Mouse (Mus musculus) thymus, adult 2 months (tissue): ENCODE measurements around the gene BC030867. TPM values are rescaled to one million over a fixed set of nuclear protein-coding genes. Genes with fewer than 3 reads are reported as not detected.
"Not testable (repeated sequence)": the region's sequence is repeated elsewhere in the genome, so short reads cannot be mapped to it uniquely, and the experiment has no call there.

Experiments
- DNase-seq: peaks from one replicate; pipeline ENCODE4 v3.0.0; 2021
- H3K27ac ChIP-seq: fragments of 200-500 bp; 2 replicates; pipeline ENCODE4 v1.5.1; 2012; ENCODE audit warnings: low read length, control low read depth; ENCODE audit not compliant: control insufficient read depth, insufficient read depth
- H3K27me3 ChIP-seq: fragments of 200-500 bp; 2 replicates; pipeline ENCODE4 v1.6.1; 2012; ENCODE audit warnings: mild to moderate bottlenecking, low read length, moderate library complexity, mixed read lengths; ENCODE audit not compliant: control insufficient read depth, insufficient read depth
- H3K36me3 ChIP-seq: fragments of 200-500 bp; 2 replicates; pipeline ENCODE4 v1.6.1; 2012; ENCODE audit warnings: mild to moderate bottlenecking, low read length, moderate library complexity; ENCODE audit not compliant: control insufficient read depth, insufficient read depth
- H3K4me1 ChIP-seq: fragments of 200-500 bp; replicated peaks from 2 replicates; pipeline ENCODE4 v1.6.1; 2012; ENCODE audit warnings: low read length; ENCODE audit not compliant: control insufficient read depth, insufficient read depth
- H3K4me3 ChIP-seq: fragments of 200-500 bp; 2 replicates; pipeline ENCODE4 v1.5.1; 2012; ENCODE audit warnings: mild to moderate bottlenecking, low read length, control low read depth, moderate library complexity; ENCODE audit not compliant: control insufficient read depth, insufficient read depth
- CTCF ChIP-seq: fragments of 200-500 bp; IDR thresholded peaks from 2 replicates; pipeline ENCODE4 v1.5.1; 2012; ENCODE audit warnings: mild to moderate bottlenecking, control low read depth, low read length, moderate library complexity, borderline replicate concordance; ENCODE audit not compliant: control insufficient read depth, poor library complexity, insufficient read depth; ENCODE audit errors: extremely low read depth
- POLR2A ChIP-seq: fragments of 200-500 bp; IDR thresholded peaks from 2 replicates; pipeline ENCODE4 v1.6.1; 2012; ENCODE audit warnings: mild to moderate bottlenecking, low read length, control low read depth, moderate library complexity; ENCODE audit not compliant: control insufficient read depth, poor library complexity, insufficient read depth; ENCODE audit errors: extremely low read depth
- WGBS: fragments of 180-500 bp; shearing (Covaris S2); methylation state at CpG from one replicate; pipeline ENCODE4 v1.1.7; 2018; 5-methylcytosine and 5-hydroxymethylcytosine counted together
- polyA plus RNA-seq: library from polyadenylated mRNA; depleted of rRNA; stranded (reverse); fragments of >200 nt; gene quantifications from 2 replicates; pipeline ENCODE4 v1.2.3, GENCODE M21; 2012

Gene BC030867
- polyA plus RNA-seq, 1 experiment: 13.0 TPM

- no peak for TF ChIP-seq CTCF
- no peak for TF ChIP-seq POLR2A
- WGBS: 2% methylated on average over 33 of the region's 33 CpGs
These were observed 27.8 kb downstream of the BC030867 start for GRCm38 (mm10) chr11:102276411-102276915.

GRCm38 (mm10) chr11:102277754-102278153, 29.1 kb downstream of the BC030867 start:
- 82% methylated on average over 12 of the region's 12 CpGs for WGBS
- no peak overlapping the region for H3K27ac ChIP-seq
- H3K36me3 ChIP-seq: no peaks in the 10 kb centered on the region
- no peak for DNase-seq
- H3K27me3 ChIP-seq: no peaks in the 10 kb centered on the region
- no peak for TF ChIP-seq POLR2A
- no peak for TF ChIP-seq CTCF
- 0 out of 2 replicates have a peak, but pooled peaks cover 4% of the 10 kb centered on the region for H3K4me1 ChIP-seq
- H3K4me3 ChIP-seq: no peak overlapping the region

More at GRCm38 (mm10) chr11:102276411-102276915, 27.8 kb downstream of the BC030867 start:
- Histone ChIP-seq H3K4me3 (peak overlapping the region; percentile 5; the same call in 1 of the 2 replicates), H3K4me1 (0 out of 2 replicates have a peak, but pooled peaks cover 4% of the 10 kb centered on the region), H3K27ac (no peak overlapping the region), H3K27me3 (no peaks in the 10 kb centered on the region), H3K36me3 (no peaks in the 10 kb centered on the region)
- no peak for DNase-seq

GRCm38 (mm10) chr11:102279595-102279994, 30.9 kb downstream of the BC030867 start:
- no peaks in the 10 kb centered on the region for H3K27me3 ChIP-seq
- no peak for DNase-seq
- 0 out of 2 replicates have a peak, but pooled peaks cover 4% of the 10 kb centered on the region for H3K4me1 ChIP-seq
- no peaks in the 10 kb centered on the region for H3K36me3 ChIP-seq
- no peak overlapping the region for H3K27ac ChIP-seq
- H3K4me3 ChIP-seq: no peak overlapping the region
- no peak for TF ChIP-seq POLR2A
- no peak for TF ChIP-seq CTCF
- 97% methylated on average over 3 of the region's 3 CpGs for WGBS

GRCm38 (mm10) chr11:102280267-102280666, 31.6 kb downstream of the BC030867 start:
- not testable (repeated sequence) for H3K4me1 ChIP-seq, H3K4me3 ChIP-seq, H3K27me3 ChIP-seq, H3K27ac ChIP-seq, DNase-seq, H3K36me3 ChIP-seq
- WGBS: 69% methylated on average over 6 of the region's 6 CpGs

GRCm38 (mm10) chr11:102283922-102284321, 35.2 kb downstream of the BC030867 start:
- no peaks in the 10 kb centered on the region for H3K27me3 ChIP-seq
- no peaks in the 10 kb centered on the region; the same call in 1 of the 2 replicates for H3K4me1 ChIP-seq
- DNase-seq: no peak
- H3K4me3 ChIP-seq: no peak overlapping the region
- H3K36me3 ChIP-seq: no peaks in the 10 kb centered on the region; the same call in 1 of the 2 replicates
- WGBS: 81% methylated on average over 6 of the region's 6 CpGs
- no peak for TF ChIP-seq POLR2A
- no peak for TF ChIP-seq CTCF
- no peak overlapping the region for H3K27ac ChIP-seq

- WGBS: 1% methylated on average over 32 of the region's 32 CpGs
- Histone ChIP-seq H3K27me3 (no peaks in the 10 kb centered on the region), H3K4me1 (no peaks in the 10 kb centered on the region; the same call in 1 of the 2 replicates), H3K36me3 (no peaks in the 10 kb centered on the region; the same call in 1 of the 2 replicates), H3K4me3 (peak within 1 kb of the TSS; percentile 84), H3K27ac (peak within 1 kb of the TSS; percentile 53; the same call in 1 of the 2 replicates)
- 0 out of 2 replicates have a peak, but pooled peaks have one; percentile 48 for TF ChIP-seq CTCF
- TF ChIP-seq POLR2A: no peak
- peak; percentile 93 for DNase-seq
These were observed 35.9 kb downstream of the BC030867 start, which contains the start of gene Tmub2 for GRCm38 (mm10) chr11:102284501-102285094. TSS of gene Tmub2 (plus strand) at chr11:102284931.
